Mouse (Mus musculus): Measurements from ENCODE around the gene Kansl2. TPM values are rescaled to one million over a fixed set of nuclear protein-coding genes. Genes with fewer than 3 reads are reported as not detected.

Kansl2 gene
- polyA plus RNA-seq (2015; fragmentation: Nextera tagmentation; extraction: Ambion mirVana) = 70.0 and 81.2 TPM in 2 replicates

- peaks cover 31% of the 10 kb centered on the region for H3K36me3 ChIP-seq
- no peaks in the 10 kb centered on the region for H3K9me3 ChIP-seq (replicated peaks)
- peak within 1 kb of the TSS; percentile 93 for H3K9ac ChIP-seq
- H3K4me1 ChIP-seq (replicated peaks) = peaks cover 10% of the 10 kb centered on the region
- H3K27ac ChIP-seq = peak within 1 kb of the TSS; percentile 99
- peak; percentile 100 for ATAC-seq (replicated peaks; ENCODE audit: insufficient number of reproducible peaks, insufficient read depth, low FRiP score, low read depth)
- peak within 1 kb of the TSS; percentile 83 for H3K4me2 ChIP-seq
- H3K4me3 ChIP-seq = peak within 1 kb of the TSS; percentile 94
- no peaks in the 10 kb centered on the region for H3K27me3 ChIP-seq
- WGBS = under 1% methylated on average over 66 of the region's 70 CpGs
Observed at GRCm38 (mm10) chr15:98533881-98534627, at the start of gene Kansl2. Gene Kansl2, minus strand, starts transcription at chr15:98534264.

GRCm38 (mm10) chr15:98582996-98583395 lies 48.9 kb upstream of the Kansl2 start:
- no peak overlapping the region for H3K4me3 ChIP-seq
- WGBS = 71% methylated on average over 8 of the region's 8 CpGs
- H3K27ac ChIP-seq = no peak overlapping the region
- H3K4me1 ChIP-seq (replicated peaks) = peaks cover 24% of the 10 kb centered on the region
- no peaks in the 10 kb centered on the region; the same call in 1 of the 2 replicates for H3K36me3 ChIP-seq
- no peaks in the 10 kb centered on the region for H3K27me3 ChIP-seq
- no peak for ATAC-seq (replicated peaks; ENCODE audit: insufficient number of reproducible peaks, insufficient read depth, low FRiP score, low read depth)
- H3K9me3 ChIP-seq (replicated peaks) = no peaks in the 10 kb centered on the region
- H3K9ac ChIP-seq = no peak overlapping the region; the same call in 1 of the 2 replicates
- no peak overlapping the region for H3K4me2 ChIP-seq

- H3K9ac ChIP-seq = no peak overlapping the region
- WGBS = 54% methylated on average over 8 of the region's 8 CpGs
- H3K36me3 ChIP-seq = no peaks in the 10 kb centered on the region
Observed at GRCm38 (mm10) chr15:98582410-98582809, 48.3 kb upstream of the Kansl2 start.

GRCm38 (mm10) chr15:98579795-98580464 lies 45.9 kb upstream of the Kansl2 start:
- Histone ChIP-seq H3K4me1 (replicated peaks) (peaks cover 12% of the 10 kb centered on the region), H3K36me3 (no peaks in the 10 kb centered on the region), H3K9me3 (replicated peaks) (no peaks in the 10 kb centered on the region), H3K4me3 (no peak overlapping the region), H3K9ac (no peak overlapping the region), H3K4me2 (no peak overlapping the region), H3K27ac (no peak overlapping the region), H3K27me3 (no peaks in the 10 kb centered on the region)
- ATAC-seq (replicated peaks; ENCODE audit: insufficient number of reproducible peaks, insufficient read depth, low FRiP score, low read depth) = peak; percentile 67; the same call in 1 of the 2 replicates
- WGBS = 42% methylated on average over 5 of the region's 5 CpGs

More at GRCm38 (mm10) chr15:98582410-98582809, 48.3 kb upstream of the Kansl2 start:
- peaks cover 24% of the 10 kb centered on the region for H3K4me1 ChIP-seq (replicated peaks)
- ATAC-seq (replicated peaks; ENCODE audit: insufficient number of reproducible peaks, insufficient read depth, low FRiP score, low read depth) = no peak
- no peaks in the 10 kb centered on the region for H3K9me3 ChIP-seq (replicated peaks)
- no peaks in the 10 kb centered on the region for H3K27me3 ChIP-seq
- H3K27ac ChIP-seq = no peak overlapping the region
- no peak overlapping the region for H3K4me3 ChIP-seq
- H3K4me2 ChIP-seq = no peak overlapping the region

- H3K36me3 ChIP-seq = no peaks in the 10 kb centered on the region
- no peak overlapping the region for H3K4me3 ChIP-seq
- no peaks in the 10 kb centered on the region for H3K9me3 ChIP-seq (replicated peaks)
- no peak overlapping the region for H3K27ac ChIP-seq
- H3K4me1 ChIP-seq (replicated peaks) = peaks cover 10% of the 10 kb centered on the region
- no peak overlapping the region for H3K9ac ChIP-seq
- no peak overlapping the region for H3K4me2 ChIP-seq
- WGBS = 89% methylated on average over 2 of the region's 2 CpGs
- H3K27me3 ChIP-seq = no peaks in the 10 kb centered on the region
- ATAC-seq (replicated peaks; ENCODE audit: insufficient number of reproducible peaks, insufficient read depth, low FRiP score, low read depth) = no peak
Observed at GRCm38 (mm10) chr15:98579310-98579709, 45.2 kb upstream of the Kansl2 start.

- H3K27ac ChIP-seq = no peak overlapping the region
- 79% methylated on average over 4 of the region's 4 CpGs for WGBS
- no peak for ATAC-seq (replicated peaks; ENCODE audit: insufficient number of reproducible peaks, insufficient read depth, low FRiP score, low read depth)
Observed at GRCm38 (mm10) chr15:98573293-98573692, 39.2 kb upstream of the Kansl2 start.

GRCm38 (mm10) chr15:98570873-98571538 lies 36.9 kb upstream of the Kansl2 start, which contains the start of the genes Ccnt1 and 4930415O20Rik:
Gene Ccnt1, minus strand, starts transcription at chr15:98570923.
Gene 4930415O20Rik, plus strand, starts transcription at chr15:98571004.
- H3K4me3 ChIP-seq = no peak within 1 kb of the TSS
- 77% methylated on average over 10 of the region's 10 CpGs for WGBS
- H3K4me2 ChIP-seq = no peak within 1 kb of the TSS
- peaks cover 13% of the 10 kb centered on the region for H3K4me1 ChIP-seq (replicated peaks)
- H3K9ac ChIP-seq = no peak within 1 kb of the TSS
- no peaks in the 10 kb centered on the region for H3K27me3 ChIP-seq
- ATAC-seq (replicated peaks; ENCODE audit: insufficient number of reproducible peaks, insufficient read depth, low FRiP score, low read depth) = no peak
- no peaks in the 10 kb centered on the region for H3K36me3 ChIP-seq
- no peaks in the 10 kb centered on the region for H3K9me3 ChIP-seq (replicated peaks)
- no peak within 1 kb of the TSS for H3K27ac ChIP-seq

More at GRCm38 (mm10) chr15:98573293-98573692, 39.2 kb upstream of the Kansl2 start:
- Histone ChIP-seq H3K9me3 (replicated peaks) (no peaks in the 10 kb centered on the region), H3K9ac (no peak overlapping the region), H3K4me2 (no peak overlapping the region), H3K4me3 (no peak overlapping the region), H3K4me1 (replicated peaks) (peaks cover 9% of the 10 kb centered on the region), H3K27me3 (no peaks in the 10 kb centered on the region), H3K36me3 (no peaks in the 10 kb centered on the region)

- no peaks in the 10 kb centered on the region for H3K36me3 ChIP-seq
- no peak overlapping the region for H3K9ac ChIP-seq
- 67% methylated on average over 4 of the region's 4 CpGs for WGBS
Observed at GRCm38 (mm10) chr15:98569795-98570365, 35.8 kb upstream of the Kansl2 start.

GRCm38 (mm10) chr15:98569216-98569615 lies 35.2 kb upstream of the Kansl2 start:
- H3K36me3 ChIP-seq = no peaks in the 10 kb centered on the region
- H3K4me2 ChIP-seq = peak overlapping the region; percentile 82
- H3K27ac ChIP-seq = no peak overlapping the region
- H3K4me3 ChIP-seq = peak overlapping the region; percentile 85
- WGBS = 71% methylated on average over 7 of the region's 7 CpGs
- no peaks in the 10 kb centered on the region for H3K9me3 ChIP-seq (replicated peaks)
- H3K27me3 ChIP-seq = no peaks in the 10 kb centered on the region
- H3K9ac ChIP-seq = peak overlapping the region; percentile 78
- peaks cover 28% of the 10 kb centered on the region for H3K4me1 ChIP-seq (replicated peaks)
- ATAC-seq (replicated peaks; ENCODE audit: insufficient number of reproducible peaks, insufficient read depth, low FRiP score, low read depth) = no peak

More at GRCm38 (mm10) chr15:98569795-98570365, 35.8 kb upstream of the Kansl2 start:
- Histone ChIP-seq H3K4me2 (no peak overlapping the region), H3K27me3 (no peaks in the 10 kb centered on the region), H3K9me3 (replicated peaks) (no peaks in the 10 kb centered on the region), H3K4me1 (replicated peaks) (peaks cover 25% of the 10 kb centered on the region), H3K4me3 (no peak overlapping the region), H3K27ac (no peak overlapping the region)
- ATAC-seq (replicated peaks; ENCODE audit: insufficient number of reproducible peaks, insufficient read depth, low FRiP score, low read depth) = no peak

- Histone ChIP-seq H3K4me3 (peak overlapping the region; percentile 85), H3K36me3 (peaks cover 3% of the 10 kb centered on the region), H3K9me3 (replicated peaks) (no peaks in the 10 kb centered on the region), H3K9ac (peak overlapping the region; percentile 78), H3K27me3 (no peaks in the 10 kb centered on the region), H3K4me1 (replicated peaks) (peaks cover 28% of the 10 kb centered on the region), H3K27ac (peak overlapping the region; percentile 92), H3K4me2 (peak overlapping the region; percentile 82)
- ATAC-seq (replicated peaks; ENCODE audit: insufficient number of reproducible peaks, insufficient read depth, low FRiP score, low read depth) = no peak
- WGBS = 4% methylated on average over 22 of the region's 22 CpGs
Observed at GRCm38 (mm10) chr15:98568256-98569033, 34.4 kb upstream of the Kansl2 start.
